Mouse (Mus musculus) right cerebral cortex, postnatal 14 days (tissue): Measurements from ENCODE around the gene Lect2.
A peak's percentile ranks its signal among the peaks of the same experiment; 100 is the strongest.

ENCODE experiments used
- DNase-seq: peaks from one replicate; pipeline ENCODE4 v3.0.0; 2022

The Lect2 gene

DNA sequence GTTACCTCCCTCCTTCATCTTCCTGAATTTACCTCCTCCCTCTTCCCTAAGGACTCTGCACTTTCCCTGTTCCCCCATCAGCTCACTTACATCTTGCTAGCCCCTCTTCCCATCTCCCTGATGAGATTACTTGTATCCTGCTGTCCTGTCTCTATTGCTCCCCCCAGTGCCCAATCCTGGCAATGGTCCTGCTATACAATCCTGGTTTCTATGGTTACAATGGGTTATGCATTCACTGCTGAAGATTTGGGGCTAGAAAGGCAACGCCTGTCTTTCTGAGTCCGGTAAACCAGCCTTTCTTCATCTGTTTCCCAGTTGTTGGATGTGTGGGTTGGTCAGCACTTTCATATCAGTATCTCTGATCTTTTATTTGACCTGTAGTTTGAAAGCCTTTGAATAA lies 6.1 kb upstream of the Lect2 start:
- peak; percentile 47 for DNase-seq

GRCm38 (mm10) chr13:56553923-56554322 lies 5.6 kb upstream of the Lect2 start:
- no peak for DNase-seq

GRCm38 (mm10) chr13:56551661-56552060 lies 3.4 kb upstream of the Lect2 start:
- no peak for DNase-seq

GRCm38 (mm10) chr13:56550574-56550973 lies 2.3 kb upstream of the Lect2 start:
- no peak for DNase-seq

DNA sequence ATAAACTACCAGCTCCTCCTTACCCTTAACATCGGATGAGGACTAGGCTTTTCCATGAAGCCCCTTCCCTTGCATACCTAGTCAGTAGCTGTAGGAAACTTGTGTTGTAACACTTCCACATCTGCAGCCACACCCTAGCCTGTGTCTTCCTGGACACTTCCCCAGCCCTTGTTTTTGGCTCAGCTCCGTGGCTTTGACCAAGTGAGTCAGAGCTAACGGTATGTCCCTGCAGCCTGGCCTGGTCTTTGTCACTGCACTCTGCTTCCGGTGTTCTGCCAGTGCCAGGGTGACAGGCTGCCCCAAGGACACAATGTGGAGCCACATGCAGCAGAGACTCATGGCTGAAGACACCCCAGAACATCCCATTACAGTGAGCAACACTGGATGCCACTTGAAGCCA lies 1.1 kb upstream of the Lect2 start:
- no peak for DNase-seq

DNA sequence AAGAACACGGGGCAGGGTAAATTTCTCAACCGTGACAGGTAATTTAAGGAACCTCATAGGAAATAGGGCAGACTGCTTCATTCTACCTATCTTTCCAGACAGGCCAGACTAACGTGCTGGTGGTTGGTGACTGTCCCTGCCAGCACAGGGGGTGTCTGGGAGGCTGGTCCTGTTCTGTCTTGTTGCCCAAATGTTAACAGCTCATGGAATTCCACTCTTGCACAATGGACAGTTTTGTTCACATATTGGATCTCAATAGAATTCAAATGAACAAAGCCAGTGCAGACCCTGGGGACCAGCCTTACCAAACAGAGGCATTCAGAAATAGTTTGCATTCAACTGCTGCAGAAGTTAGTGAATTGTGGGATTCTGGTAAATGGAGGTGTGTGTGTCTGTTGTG lies 3.3 kb downstream of the Lect2 start:
- DNase-seq: no peak

GRCm38 (mm10) chr13:56543805-56544204 lies 4.5 kb downstream of the Lect2 start:
- no peak for DNase-seq

DNA sequence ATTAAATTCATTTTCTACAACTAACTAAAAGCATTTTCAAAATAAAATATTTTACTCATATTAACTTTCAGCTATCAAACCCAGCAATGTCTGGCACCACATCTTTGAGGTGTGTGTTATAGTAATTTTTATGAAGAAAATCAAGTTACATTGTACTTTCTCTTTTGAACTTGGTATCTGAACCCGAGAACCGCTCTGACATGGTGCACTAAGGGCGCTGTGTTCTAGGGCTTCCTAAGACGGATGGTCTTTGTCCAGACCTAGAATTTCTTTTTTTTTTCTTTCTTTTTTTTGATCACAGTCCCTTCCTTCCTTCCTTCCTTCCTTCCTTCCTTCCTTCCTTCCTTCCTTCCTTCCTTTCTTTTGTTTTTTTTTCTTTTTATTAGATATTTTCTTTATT lies 8.5 kb downstream of the Lect2 start:
- peak; percentile 64 for DNase-seq

DNA sequence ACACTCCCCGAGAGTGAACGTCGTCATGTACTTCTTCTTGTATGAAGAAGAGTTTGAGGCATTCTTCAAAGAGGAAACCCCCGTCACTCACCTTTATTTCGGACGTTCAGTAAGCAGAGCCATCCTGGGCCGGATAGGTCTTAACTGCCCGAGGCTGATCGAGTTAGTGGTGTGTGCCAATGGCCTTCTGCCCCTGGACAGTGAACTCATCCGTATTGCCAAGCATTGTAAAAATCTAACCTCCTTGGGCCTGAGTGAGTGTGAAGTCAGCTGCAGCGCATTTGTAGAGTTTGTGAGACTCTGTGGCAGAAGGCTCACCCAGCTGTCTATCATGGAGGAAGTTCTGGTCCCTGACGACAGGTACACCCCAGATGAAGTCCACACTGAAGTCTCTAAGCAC lies 11.3 kb downstream of the Lect2 start:
- DNase-seq: no peak

GRCm38 (mm10) chr13:56535570-56535969 lies 12.7 kb downstream of the Lect2 start:
- peak; percentile 16 for DNase-seq

DNA sequence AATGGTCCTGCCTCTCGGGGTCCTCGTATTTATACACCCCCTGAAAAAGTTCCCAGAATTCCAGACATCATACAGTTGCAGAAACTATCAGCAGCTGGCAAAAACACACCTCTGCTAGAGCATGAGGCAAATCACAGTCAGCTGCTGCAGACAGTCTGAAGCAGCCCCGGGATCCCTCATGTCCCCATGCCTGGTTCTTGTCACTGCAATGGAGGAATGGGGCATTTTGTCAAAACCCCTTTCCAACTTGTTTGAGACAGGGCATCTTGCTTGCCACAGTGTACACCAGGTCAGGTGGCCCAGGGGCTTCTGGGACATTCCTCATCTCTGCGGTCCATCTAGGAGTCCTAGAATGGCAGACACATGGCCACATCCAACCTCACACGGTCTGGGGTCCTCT lies 13.4 kb downstream of the Lect2 start:
- DNase-seq: no peak

- DNase-seq: no peak
Measured at GRCm38 (mm10) chr13:56529685-56530084, 18.6 kb downstream of the Lect2 start.

- no peak for DNase-seq
Measured at GRCm38 (mm10) chr13:56529031-56529430, 19.3 kb downstream of the Lect2 start.

GRCm38 (mm10) chr13:56528281-56528680 lies 20.0 kb downstream of the Lect2 start:
- no peak for DNase-seq

GRCm38 (mm10) chr13:56527846-56528245 lies 20.5 kb downstream of the Lect2 start:
- DNase-seq: no peak

DNA sequence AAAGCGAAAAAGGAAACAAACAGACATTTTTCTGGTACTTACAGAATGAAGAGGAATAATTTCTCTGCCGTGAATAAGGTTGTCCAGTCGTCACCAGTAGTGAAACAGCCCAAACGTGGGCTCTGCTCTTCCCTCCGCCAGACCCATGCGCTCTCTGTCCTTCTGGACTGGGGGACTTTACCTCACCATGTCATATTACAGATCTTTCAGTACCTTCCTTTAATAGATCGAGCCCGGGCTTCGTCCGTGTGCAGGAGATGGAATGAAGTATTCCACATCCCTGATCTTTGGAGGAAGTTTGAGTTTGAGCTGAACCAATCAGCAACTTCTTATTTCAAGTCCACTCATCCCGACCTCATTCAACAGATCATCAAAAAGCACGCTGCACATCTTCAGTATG lies 21.4 kb downstream of the Lect2 start:
- DNase-seq: no peak

- DNase-seq: no peak
Measured at GRCm38 (mm10) chr13:56522821-56523167, 25.5 kb downstream of the Lect2 start.

DNA sequence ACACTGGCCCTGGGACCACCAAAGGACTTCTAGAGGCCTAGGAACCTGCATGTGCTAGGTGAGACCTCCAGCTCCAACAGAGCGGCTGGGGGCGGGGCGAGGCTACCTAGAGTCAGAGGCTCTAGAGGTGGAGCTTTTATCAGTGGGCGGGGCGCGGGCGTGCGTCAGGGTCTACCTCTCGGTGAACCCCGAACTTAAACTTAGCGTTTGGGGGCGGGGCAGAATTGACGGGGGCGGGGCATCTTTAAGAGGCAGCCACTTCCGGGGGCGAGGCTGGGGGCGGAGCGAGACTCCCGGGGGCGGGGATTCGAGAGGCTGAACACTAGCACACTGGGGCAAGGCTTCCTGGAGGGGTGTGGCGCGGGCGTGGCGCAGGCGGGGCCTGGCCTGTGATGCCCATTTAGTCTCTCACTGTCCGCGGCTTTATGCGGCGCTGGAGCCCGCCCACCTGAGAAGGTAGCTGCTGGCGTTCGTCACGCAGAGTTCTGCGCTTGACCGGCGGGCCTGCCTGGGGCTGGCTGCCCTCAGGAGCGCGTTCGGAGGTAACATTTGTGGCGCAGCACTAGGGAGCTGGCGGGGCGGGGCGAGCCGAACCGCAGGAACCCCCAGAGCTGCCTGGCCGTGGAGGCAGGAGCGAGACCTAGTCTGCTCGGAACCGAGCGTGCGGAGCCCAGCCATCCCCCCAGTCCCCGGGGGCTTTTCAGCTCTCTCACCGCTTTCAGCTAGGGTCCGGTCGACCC lies 26.1 kb downstream of the Lect2 start, which contains the start of gene Fbxl21:
Gene Fbxl21, plus strand, starts transcription at position 392 of the 740 bp plus-strand sequence.
- DNase-seq: peak; percentile 84

GRCm38 (mm10) chr13:56516816-56517215 lies 31.5 kb downstream of the Lect2 start:
- no peak for DNase-seq

DNA sequence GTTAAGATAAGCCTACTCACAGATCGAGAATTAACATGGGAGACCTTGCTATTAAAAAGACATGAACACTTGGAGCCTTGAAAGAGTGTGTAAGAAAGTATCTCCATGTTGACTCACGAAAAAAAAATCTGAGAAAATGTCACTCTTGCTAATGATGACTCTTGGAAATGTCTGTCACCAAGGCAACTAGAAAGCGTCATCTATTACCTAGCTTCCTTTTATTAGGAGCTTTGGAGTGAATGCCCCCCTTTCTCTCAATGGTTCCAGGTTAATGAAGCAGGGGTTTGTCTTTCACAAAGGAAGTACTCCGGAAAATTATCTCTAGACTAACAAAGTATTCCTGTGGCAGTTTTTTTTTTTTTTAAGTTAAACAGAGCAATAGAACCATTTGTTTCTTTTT lies 32.0 kb downstream of the Lect2 start:
- no peak for DNase-seq

DNA sequence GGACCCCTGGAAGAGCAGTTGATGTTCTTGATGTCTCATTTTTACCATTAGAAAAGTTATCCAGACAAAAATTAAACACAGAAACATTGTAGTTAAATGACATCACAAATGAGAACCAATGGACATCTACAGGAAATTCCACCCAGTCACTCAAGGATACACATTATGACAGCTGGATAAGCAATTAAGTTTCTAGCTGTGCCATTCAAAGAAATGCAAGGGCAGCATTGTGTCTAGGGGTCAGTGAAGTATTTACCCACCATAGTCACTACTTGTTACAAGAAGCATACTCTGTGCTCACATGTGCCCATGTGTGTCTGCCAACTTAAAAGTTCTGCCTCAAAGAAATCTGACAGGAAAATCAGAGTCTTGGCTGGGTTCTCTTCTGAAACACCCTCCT lies 34.7 kb downstream of the Lect2 start:
- no peak for DNase-seq

- DNase-seq: no peak
Measured at GRCm38 (mm10) chr13:56509796-56510195, 38.5 kb downstream of the Lect2 start.

DNA sequence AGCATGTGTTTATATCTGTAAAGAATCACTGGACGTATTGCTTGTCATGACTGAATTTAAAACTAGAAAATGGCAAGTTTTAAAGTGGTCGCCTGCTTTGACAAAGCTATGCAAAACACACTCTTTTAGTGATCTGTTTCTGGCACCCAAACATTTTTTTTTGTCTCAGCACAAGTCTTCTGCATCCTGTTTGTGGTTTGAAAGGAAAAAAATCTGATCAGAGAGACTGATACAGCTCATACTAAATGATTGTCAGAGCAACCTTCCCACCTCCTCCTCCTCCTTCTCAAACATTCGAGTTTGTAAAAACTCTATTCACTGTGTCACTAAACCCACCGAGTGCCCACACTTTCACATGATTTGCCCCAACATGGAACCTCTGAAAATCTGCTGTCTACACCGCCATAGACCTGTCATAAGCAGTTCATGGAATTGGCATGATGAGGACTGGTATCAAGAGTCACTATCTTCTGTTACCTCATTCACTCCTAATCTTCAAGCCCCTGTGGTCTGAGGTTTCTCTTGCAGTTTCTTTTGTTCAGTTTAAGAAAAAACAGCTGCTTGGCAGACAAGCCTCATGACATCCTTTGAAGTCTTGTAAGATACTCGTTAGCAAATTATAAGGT lies 41.3 kb downstream of the Lect2 start:
- no peak for DNase-seq

- no peak for DNase-seq
Measured at GRCm38 (mm10) chr13:56501866-56502420, 46.4 kb downstream of the Lect2 start.

DNA sequence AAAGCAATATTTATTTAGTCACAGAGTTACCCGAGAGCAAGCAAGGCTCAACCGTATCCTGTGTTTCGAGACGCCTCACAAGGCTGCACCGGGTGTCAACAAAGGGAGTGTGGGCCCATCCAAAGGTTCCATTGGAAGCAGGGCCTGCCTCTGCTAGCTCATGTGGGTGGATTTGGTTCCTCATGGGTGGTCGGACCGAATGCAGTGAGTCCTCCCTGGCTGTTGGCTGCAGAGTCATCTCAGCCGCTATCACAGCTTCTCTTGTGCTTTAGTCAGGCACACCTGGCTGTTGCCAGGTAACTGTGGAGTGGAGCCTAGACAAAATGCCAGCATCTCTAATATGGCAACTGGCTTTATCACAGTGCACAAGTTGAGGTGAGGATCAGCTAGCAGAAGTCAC lies 47.7 kb downstream of the Lect2 start:
- DNase-seq: no peak
